Mouse (Mus musculus) heart, postnatal 0 days (tissue): ENCODE data around the gene Lcor. TPM values are rescaled to one million over a fixed set of nuclear protein-coding genes. Genes with fewer than 3 reads are reported as not detected.

Source experiments
- ATAC-seq: fragments of 200-750 bp; cut with Nextera tagmentation; 2 replicates; pipeline ENCODE4 v1.8.0; 2017; ENCODE audit warnings: low read depth, moderate number of reproducible peaks, moderate library complexity; ENCODE audit not compliant: insufficient read depth
- DNase-seq: peaks from one replicate; pipeline ENCODE4 v3.0.0-alpha.2; 2016; ENCODE audit warnings: low spot score
- H3K27ac ChIP-seq: fragments of 300-500 bp; sonication (generic); 2 replicates; pipeline ENCODE4 v1.5.1; 2014; ENCODE audit warnings: low read depth, mild to moderate bottlenecking
- H3K27me3 ChIP-seq: fragments of 300-500 bp; sonication (generic); 2 replicates; pipeline ENCODE4 v1.6.1; 2014; ENCODE audit warnings: low read length, mixed read lengths; ENCODE audit not compliant: control insufficient read depth, insufficient read depth
- H3K36me3 ChIP-seq: fragments of 300-500 bp; sonication (generic); replicated peaks from 2 replicates; pipeline ENCODE4 v1.6.1; 2014; ENCODE audit warnings: low read length, mixed read lengths; ENCODE audit not compliant: control insufficient read depth, insufficient read depth
- H3K4me1 ChIP-seq: fragments of 300-500 bp; sonication (generic); 2 replicates; pipeline ENCODE4 v1.6.1; 2014; ENCODE audit warnings: antibody characterized with exemption; ENCODE audit not compliant: control insufficient read depth, insufficient read depth
- H3K4me2 ChIP-seq: fragments of 300-500 bp; sonication (generic); 2 replicates; pipeline ENCODE4 v1.6.1; 2014; ENCODE audit warnings: low read depth, mild to moderate bottlenecking, low read length, moderate library complexity
- H3K4me3 ChIP-seq: fragments of 300-500 bp; sonication (generic); 2 replicates; pipeline ENCODE4 v1.5.1; 2014; ENCODE audit warnings: low read depth, low read length
- H3K9ac ChIP-seq: fragments of 300-500 bp; sonication (generic); replicated peaks from 2 replicates; pipeline ENCODE4 v1.6.1; 2014; ENCODE audit warnings: low read depth, low read length, mixed read lengths
- H3K9me3 ChIP-seq: fragments of 300-500 bp; sonication (generic); replicated peaks from 2 replicates; pipeline ENCODE4 v1.6.1; 2016; ENCODE audit warnings: low read length; ENCODE audit not compliant: control insufficient read depth
- CTCF ChIP-seq: IDR thresholded peaks from 2 replicates; pipeline ENCODE4 v1.5.1; 2016; ENCODE audit warnings: antibody characterized with exemption, control low read depth, low read depth
- EP300 ChIP-seq: IDR thresholded peaks from 2 replicates; pipeline ENCODE4 v1.6.1; 2016; ENCODE audit warnings: antibody characterized with exemption, low read depth
- WGBS: fragments of 180-500 bp; shearing (Covaris S2); extraction: QIAGEN DNeasy Blood & Tissue Kit; methylation state at CpG from one replicate; pipeline ENCODE4 v1.1.7; 2014; 5-methylcytosine and 5-hydroxymethylcytosine counted together
- polyA plus RNA-seq: library from polyadenylated mRNA; unstranded; fragments of >200 nt; fragmentation: Nextera tagmentation; extraction: Ambion mirVana; gene quantifications from 2 replicates; pipeline ENCODE4 v1.2.1, GENCODE M21; 2015
- total RNA-seq: library from RNA; depleted of rRNA; stranded (reverse); fragments of >200 nt; gene quantifications from 2 replicates; pipeline ENCODE4 v1.2.3, GENCODE M21; 2014; ENCODE audit warnings: low replicate concordance

Lcor gene
- total and polyA plus RNA-seq, 2 experiments from 2014 or later, result 7.5 to 8.0 TPM

DNA sequence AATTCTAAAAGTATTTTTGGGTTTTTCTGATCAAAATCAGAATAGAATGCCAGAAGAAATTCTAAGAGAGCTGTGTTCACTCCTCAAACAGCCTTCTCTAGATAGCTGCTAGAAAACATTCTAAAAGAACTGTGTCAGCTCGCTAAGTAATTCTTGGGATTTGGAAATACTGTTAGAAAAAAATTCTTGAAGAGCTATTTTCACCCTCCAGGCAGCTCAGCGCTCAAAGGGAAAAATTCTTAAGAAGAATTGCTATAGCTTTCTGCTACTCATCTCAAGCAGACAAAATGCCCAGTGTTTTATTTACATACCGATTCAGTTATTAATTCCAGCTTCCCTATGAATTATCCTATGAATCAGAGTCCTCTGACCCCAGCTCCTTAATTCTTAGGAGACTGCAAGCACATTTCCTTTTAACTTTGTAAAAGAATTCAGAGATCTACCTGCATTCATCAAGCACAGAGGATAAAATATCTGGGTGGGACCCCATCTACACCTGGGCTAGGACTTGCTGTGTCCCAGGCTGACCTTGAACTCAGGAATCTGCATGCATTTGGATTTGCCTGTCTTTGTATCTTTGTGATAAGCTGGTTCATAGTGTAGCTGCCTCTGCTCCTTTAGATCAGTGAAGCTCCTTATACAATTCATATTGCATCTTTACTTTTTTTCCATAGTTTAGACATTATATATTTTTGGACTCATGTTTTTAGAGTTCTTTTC, 5.7 kb upstream of the Lcor start:
- Histone ChIP-seq H3K9me3 (no peaks in the 10 kb centered on the region), H3K27me3 (no peaks in the 10 kb centered on the region), H3K4me2 (no peak overlapping the region), H3K27ac (no peak overlapping the region), H3K4me3 (no peak overlapping the region), H3K4me1 (peaks cover 4% of the 10 kb centered on the region; the same call in 1 of the 2 replicates), H3K36me3 (no peaks in the 10 kb centered on the region), H3K9ac (no peak overlapping the region)
- ATAC-seq, result no peak
- no peak for DNase-seq
- no peak for TF ChIP-seq CTCF
- TF ChIP-seq EP300, result no peak
- 76% methylated on average over 3 of the region's 3 CpGs for WGBS

DNA sequence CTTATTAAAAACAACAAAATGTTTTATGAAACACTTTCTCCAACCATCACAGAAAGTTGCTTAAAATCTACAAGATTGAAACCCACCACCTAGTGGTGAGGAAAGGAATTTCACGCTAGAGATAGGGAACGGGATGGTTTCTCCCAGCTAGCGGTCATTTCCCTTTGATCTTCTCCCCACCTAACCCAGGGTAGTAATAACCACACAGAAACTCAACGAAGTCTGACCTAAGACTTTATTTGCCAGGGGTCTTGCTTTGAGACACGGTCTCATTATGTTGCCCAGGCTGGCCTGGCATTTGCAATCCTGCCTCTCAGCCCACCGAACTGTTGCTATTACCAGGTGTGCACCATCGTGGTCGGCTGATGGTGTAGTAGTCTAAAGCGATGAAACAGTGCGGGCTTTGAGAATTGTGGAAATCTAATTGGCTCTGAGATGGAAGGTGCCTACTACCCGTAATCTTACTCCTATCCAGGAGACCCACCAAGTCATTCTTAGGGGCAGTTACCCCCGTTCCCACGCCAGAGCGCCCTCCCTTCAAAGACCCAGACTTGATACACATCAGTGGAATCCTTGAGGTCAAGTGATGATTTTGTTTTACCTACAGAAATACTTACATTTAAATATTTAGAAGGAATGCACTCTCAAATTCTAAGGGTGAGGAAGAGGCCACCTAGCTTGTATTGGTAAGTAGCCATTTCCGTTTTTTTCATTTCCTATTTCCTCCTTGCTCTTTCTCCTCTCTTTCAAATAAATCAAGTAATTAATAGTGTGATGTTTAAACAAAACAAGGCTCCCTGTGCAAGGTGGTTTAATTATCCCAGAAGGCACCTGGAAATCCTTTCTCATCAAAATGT, 1.2 kb upstream of the Lcor start:
- peaks cover 4% of the 10 kb centered on the region; the same call in 1 of the 2 replicates for H3K4me1 ChIP-seq
- peak overlapping the region; percentile 95 for H3K4me3 ChIP-seq
- H3K9ac ChIP-seq, result no peak overlapping the region
- peak overlapping the region; percentile 88 for H3K4me2 ChIP-seq
- no peaks in the 10 kb centered on the region for H3K36me3 ChIP-seq
- ATAC-seq (no peak), DNase-seq (peak; percentile 47)
- peak overlapping the region; percentile 99; the same call in 1 of the 2 replicates for H3K27ac ChIP-seq
- no peaks in the 10 kb centered on the region for H3K9me3 ChIP-seq
- H3K27me3 ChIP-seq, result no peaks in the 10 kb centered on the region
- 10% methylated on average over 15 of the region's 15 CpGs for WGBS
- TF ChIP-seq EP300 (no peak), CTCF (peak; percentile 76)

DNA sequence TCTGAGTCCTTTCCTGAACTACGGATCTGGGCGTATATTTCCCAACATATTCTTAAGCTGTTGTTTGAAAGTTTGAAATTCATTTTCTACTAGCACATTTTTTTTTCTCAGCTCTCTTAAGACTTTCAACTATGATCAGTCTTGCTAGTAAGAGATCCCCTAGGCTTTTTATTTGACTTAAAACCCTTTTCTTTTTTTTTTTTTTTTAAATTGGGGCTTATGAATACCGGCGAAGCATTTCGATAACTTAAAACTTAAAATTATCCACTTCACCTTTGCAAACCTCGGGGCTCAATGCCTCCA, 599 bp upstream of the Lcor start:
- H3K27me3 ChIP-seq, result no peaks in the 10 kb centered on the region
- H3K9me3 ChIP-seq, result no peaks in the 10 kb centered on the region
- peak overlapping the region; percentile 99 for H3K27ac ChIP-seq
- no peak for ATAC-seq
- peak overlapping the region; percentile 93 for H3K9ac ChIP-seq
- peak overlapping the region; percentile 88 for H3K4me2 ChIP-seq
- TF ChIP-seq CTCF (no peak), EP300 (no peak)
- no peaks in the 10 kb centered on the region for H3K36me3 ChIP-seq
- peaks cover 4% of the 10 kb centered on the region; the same call in 1 of the 2 replicates for H3K4me1 ChIP-seq
- peak overlapping the region; percentile 95 for H3K4me3 ChIP-seq
- DNase-seq, result no peak
- WGBS, result 2% methylated on average over 6 of the region's 6 CpGs

DNA sequence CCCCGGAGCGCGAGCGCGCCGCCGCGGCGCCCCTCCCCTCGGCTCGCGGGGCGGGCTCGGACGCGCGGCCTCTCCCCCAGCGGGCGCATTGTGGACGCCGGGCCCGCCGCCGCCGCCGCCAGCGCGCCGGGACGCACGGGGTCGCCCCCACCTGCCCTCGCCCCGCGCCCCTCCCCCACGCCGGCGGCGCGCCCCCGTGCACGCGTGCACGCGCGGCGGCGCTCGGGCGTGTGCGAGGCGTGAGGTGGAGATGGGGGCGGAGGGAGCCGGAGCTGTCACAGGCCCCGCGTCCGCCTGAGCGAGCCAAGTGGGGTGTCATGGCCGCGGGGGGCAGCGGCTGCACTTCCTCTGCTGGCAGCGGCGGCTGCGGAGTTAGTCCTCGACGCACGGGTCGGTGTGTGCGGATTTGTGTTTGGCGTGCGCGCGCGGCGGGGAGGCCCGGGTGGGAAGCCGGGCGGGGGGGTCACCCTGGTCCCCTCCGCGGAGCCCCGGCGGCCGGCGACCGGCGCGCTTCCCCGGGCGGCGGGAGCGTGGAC, 540 bp downstream of the Lcor start:
- peaks cover 4% of the 10 kb centered on the region; the same call in 1 of the 2 replicates for H3K4me1 ChIP-seq
- ATAC-seq, result peak; percentile 82

DNA sequence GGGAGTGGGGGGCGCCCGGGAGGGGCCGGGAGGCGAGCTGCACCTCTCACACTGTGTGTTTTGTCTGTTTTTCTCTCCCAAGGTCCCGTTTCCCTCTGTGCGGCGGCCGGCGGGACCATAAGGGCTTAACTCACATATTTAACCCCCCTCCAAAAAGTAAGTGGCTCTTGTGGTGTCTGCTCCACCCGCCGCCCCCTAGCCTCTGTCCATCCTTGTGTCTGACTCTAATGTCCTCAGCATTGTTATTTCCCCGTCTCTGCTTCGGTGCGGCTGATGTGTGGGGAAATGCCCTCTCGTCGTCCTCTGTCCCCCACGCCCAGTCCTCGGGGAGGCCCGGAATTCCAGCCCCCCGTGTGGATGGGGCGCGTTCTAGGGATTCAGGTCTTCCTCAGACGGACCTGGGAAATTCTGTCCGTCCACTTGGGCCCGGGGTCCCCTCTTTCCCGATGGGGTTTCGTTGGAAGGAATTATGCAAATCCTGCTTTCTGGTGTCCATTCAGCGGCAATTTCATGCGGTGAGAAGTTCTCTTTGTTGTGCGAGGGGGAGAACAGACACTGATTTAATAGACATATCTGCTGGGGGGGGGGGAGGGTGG, 1.1 kb downstream of the Lcor start:
- under 1% methylated on average over 30 of the region's 30 CpGs for WGBS
- Histone ChIP-seq H3K27ac (peak overlapping the region; percentile 99), H3K4me2 (peak overlapping the region; percentile 88), H3K9me3 (no peaks in the 10 kb centered on the region), H3K27me3 (no peaks in the 10 kb centered on the region), H3K4me1 (peaks cover 4% of the 10 kb centered on the region; the same call in 1 of the 2 replicates), H3K4me3 (peak overlapping the region; percentile 95), H3K36me3 (0 out of 2 replicates have a peak, but pooled peaks cover 4% of the 10 kb centered on the region), H3K9ac (peak overlapping the region; percentile 93)
- ATAC-seq (no peak), DNase-seq (peak; percentile 17)
- TF ChIP-seq EP300 (no peak), CTCF (no peak)

More for the DNA sequence above, 540 bp downstream of the Lcor start:
- peak; percentile 51 for DNase-seq
- peak overlapping the region; percentile 95 for H3K4me3 ChIP-seq
- H3K9me3 ChIP-seq, result no peaks in the 10 kb centered on the region
- H3K4me2 ChIP-seq, result peak overlapping the region; percentile 88
- no peaks in the 10 kb centered on the region for H3K27me3 ChIP-seq
- 0 out of 2 replicates have a peak, but pooled peaks cover 4% of the 10 kb centered on the region for H3K36me3 ChIP-seq
- no peak for TF ChIP-seq CTCF
- TF ChIP-seq EP300, result no peak
- H3K27ac ChIP-seq, result peak overlapping the region; percentile 99
- H3K9ac ChIP-seq, result peak overlapping the region; percentile 93
- under 1% methylated on average over 57 of the region's 91 CpGs for WGBS
